Comparison of ENCODE assay signal across 9 mouse cellular contexts in the genomic region with DNA sequence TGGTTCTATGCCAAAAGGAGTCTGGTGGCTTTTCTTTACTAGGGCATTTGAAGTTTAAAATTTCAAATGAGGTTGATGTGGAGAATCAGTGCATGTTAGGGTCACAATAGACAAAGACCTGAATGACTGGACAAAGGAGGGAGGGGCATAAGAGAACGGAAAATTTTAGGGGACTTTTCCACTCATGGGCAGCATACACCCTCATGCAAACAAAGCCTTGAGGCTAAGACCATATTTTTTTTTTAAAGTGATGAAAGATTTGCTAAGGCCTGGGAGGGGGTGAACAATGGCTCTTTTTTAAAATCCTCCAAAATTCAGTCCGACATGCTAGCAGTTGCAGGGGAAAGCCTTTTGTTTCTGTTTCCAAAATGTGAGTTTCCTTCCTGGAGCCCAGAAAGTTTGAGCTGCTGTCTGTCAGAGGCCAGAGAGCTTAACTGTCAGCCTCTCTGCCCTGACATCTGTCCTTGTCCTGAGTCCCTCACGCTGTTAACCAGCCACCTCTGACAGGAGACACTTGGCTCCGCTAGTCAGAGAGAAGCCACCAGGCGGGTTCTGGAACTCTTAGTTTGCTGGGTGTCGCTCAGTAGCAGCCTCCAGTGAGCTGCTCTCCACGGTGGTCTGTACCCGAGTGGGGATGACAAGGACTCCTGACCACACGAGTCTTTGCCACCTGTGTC.
A peak's percentile ranks its signal among the peaks of the same experiment; 100 is the strongest.
DNase-seq lines count a peak whose midpoint lies in the region; ATAC-seq and TF ChIP-seq lines count a peak whose summit lies in the region.
"Had no signal": no experiment of that assay in that cellular context is flagged by ENCODE, and none has a peak within 500 bp of the region (broad histone marks: within the 10 kb centered on the region; RNA-seq: fewer than 3 reads in every experiment).

No protein-coding gene starts in this region.

- H3K9me3 ChIP-seq in hindbrain, embryonic 10.5 days: no peaks in the 10 kb centered on the region
- no peaks in the 10 kb centered on the region for H3K9me3 ChIP-seq in hindbrain, embryonic 13.5 days
- no peaks in the 10 kb centered on the region for H3K9me3 ChIP-seq in kidney, postnatal 0 days (replicated peaks; ENCODE audit: low read length)
- H3K9me3 ChIP-seq in liver, embryonic 12.5 days (replicated peaks): no peaks in the 10 kb centered on the region
- H3K9me3 ChIP-seq: neural tube, embryonic 12.5 days had no signal

- peaks cover 5% of the 10 kb centered on the region; the same call in 1 of the 2 replicates for H3K27me3 ChIP-seq in hindbrain, embryonic 10.5 days (ENCODE audit: insufficient read depth, poor library complexity, severe bottlenecking)
- H3K27me3 ChIP-seq in hindbrain, embryonic 13.5 days: no peaks in the 10 kb centered on the region
- no peaks in the 10 kb centered on the region for H3K27me3 ChIP-seq in kidney, postnatal 0 days (ENCODE audit: insufficient read depth, low read length)
- H3K27me3 ChIP-seq in liver, embryonic 12.5 days (replicated peaks): no peaks in the 10 kb centered on the region
- H3K27me3 ChIP-seq: neural tube, embryonic 12.5 days had no signal

- H3K4me1 ChIP-seq in hindbrain, embryonic 10.5 days (replicated peaks): peaks cover 27% of the 10 kb centered on the region
- peaks cover 12% of the 10 kb centered on the region for H3K4me1 ChIP-seq in hindbrain, embryonic 13.5 days (replicated peaks)
- peaks cover 7% of the 10 kb centered on the region; the same call in 1 of the 2 replicates for H3K4me1 ChIP-seq in kidney, postnatal 0 days (replicated peaks; ENCODE audit: insufficient read depth, low read length)
- peaks cover 34% of the 10 kb centered on the region for H3K4me1 ChIP-seq in liver, embryonic 12.5 days
- H3K4me1 ChIP-seq: neural tube, embryonic 12.5 days had no signal

- H3K36me3 ChIP-seq in hindbrain, embryonic 10.5 days: no peaks in the 10 kb centered on the region
- no peaks in the 10 kb centered on the region for H3K36me3 ChIP-seq in hindbrain, embryonic 13.5 days
- no peaks in the 10 kb centered on the region for H3K36me3 ChIP-seq in kidney, postnatal 0 days (ENCODE audit: insufficient read depth, low read length)
- no peaks in the 10 kb centered on the region for H3K36me3 ChIP-seq in liver, embryonic 12.5 days
- H3K36me3 ChIP-seq: neural tube, embryonic 12.5 days had no signal

- no peak overlapping the region for H3K4me3 ChIP-seq in hindbrain, embryonic 10.5 days
- H3K4me3 ChIP-seq in hindbrain, embryonic 13.5 days: no peak overlapping the region
- no peak overlapping the region for H3K4me3 ChIP-seq in kidney, postnatal 0 days (replicated peaks; ENCODE audit: low read depth, low read length)
- H3K4me3 ChIP-seq in liver, embryonic 12.5 days: no peak overlapping the region
- H3K4me3 ChIP-seq: neural tube, embryonic 12.5 days had no signal

- H3K4me2 ChIP-seq in hindbrain, embryonic 13.5 days: no peak overlapping the region
- H3K4me2 ChIP-seq in kidney, postnatal 0 days (ENCODE audit: low read length): no peak overlapping the region
- H3K4me2 ChIP-seq in liver, embryonic 12.5 days: no peak overlapping the region
- H3K4me2 ChIP-seq: neural tube, embryonic 12.5 days had no signal

- H3K9ac ChIP-seq in hindbrain, embryonic 13.5 days: no peak overlapping the region
- no peak overlapping the region for H3K9ac ChIP-seq in kidney, postnatal 0 days (ENCODE audit: low read depth, low read length)
- H3K9ac ChIP-seq in liver, embryonic 12.5 days: no peak overlapping the region
- H3K9ac ChIP-seq: neural tube, embryonic 12.5 days had no signal

- ATAC-seq in hindbrain, embryonic 13.5 days (ENCODE audit: low FRiP score): no peak; the same call in 1 of the 2 replicates
- ATAC-seq in kidney, postnatal 0 days (replicated peaks; ENCODE audit: low FRiP score, low read depth): no peak
- no peak for ATAC-seq in liver, embryonic 12.5 days

- H3K27ac ChIP-seq in hindbrain, embryonic 10.5 days: peak overlapping the region; percentile 16; the same call in 1 of the 2 replicates
- H3K27ac ChIP-seq in hindbrain, embryonic 13.5 days: no peak overlapping the region
- H3K27ac ChIP-seq in kidney, postnatal 0 days: peak overlapping the region; percentile 10; the same call in 1 of the 2 replicates
- peak overlapping the region; percentile 45; the same call in 1 of the 2 replicates for H3K27ac ChIP-seq in liver, embryonic 12.5 days
- H3K27ac ChIP-seq: neural tube, embryonic 12.5 days had no signal

- peak; percentile 27 for DNase-seq in hindbrain, embryonic 10.5 days (ENCODE audit: low spot score)
- DNase-seq in cerebellum, adult 8-10 months: peak; percentile 16
- peak; percentile 66 for DNase-seq in heart, adult 8-10 months (ENCODE audit: low spot score)
- DNase-seq in kidney, postnatal 0 days (ENCODE audit: low spot score): peak; percentile 65
- DNase-seq in right cerebral cortex, postnatal 25 days: peak; percentile 47
- DNase-seq in MN1 (ENCODE audit: low spot score): no peak

- peak; percentile 36; the same call in 1 of the 2 replicates for TF ChIP-seq CTCF in kidney, postnatal 0 days (IDR thresholded peaks at IDR 0.05; ENCODE audit: low read depth)

- WGBS in hindbrain, embryonic 10.5 days: 37% methylated on average over 9 of the region's 9 CpGs
- WGBS in hindbrain, embryonic 13.5 days: 40% methylated on average over 9 of the region's 9 CpGs
- WGBS in kidney, postnatal 0 days: 35% methylated on average over 9 of the region's 9 CpGs
- 28% methylated on average over 9 of the region's 9 CpGs for WGBS in liver, embryonic 12.5 days (ENCODE audit: insufficient replicate concordance)
